Mouse (Mus musculus): Measurements from ENCODE around the gene Ltbr.

GRCm38 (mm10) chr6:125314231-125314563 lies 512 bp upstream of the Ltbr start:
- TF ChIP-seq CTCF (IDR thresholded peaks at IDR 0.05; ENCODE audit: low read depth, low read length) (no peak), POLR2A (IDR thresholded peaks at IDR 0.05; ENCODE audit: insufficient read depth, low read length) (no peak), EP300 (IDR thresholded peaks at IDR 0.05; ENCODE audit: insufficient read depth, low read depth, low read length) (no peak)
